In the genomic region with DNA sequence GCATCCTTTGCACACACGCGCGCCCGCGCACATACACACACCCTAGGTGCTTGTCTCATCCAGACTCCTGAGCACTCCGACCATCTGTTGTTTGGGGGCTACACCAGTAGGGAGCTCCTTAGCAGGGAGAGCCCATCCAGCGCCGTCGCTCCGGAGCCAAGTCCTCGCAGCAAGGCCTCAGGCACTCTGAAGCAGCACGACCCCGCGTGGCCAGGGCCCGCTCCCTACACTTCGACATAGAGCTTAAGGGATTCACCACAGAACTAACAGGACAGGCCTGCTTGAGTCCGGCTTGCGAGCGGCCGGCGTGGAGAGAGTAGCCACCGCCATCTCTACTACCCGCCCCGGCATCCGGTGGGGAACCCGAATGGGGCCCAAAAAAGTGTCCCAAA, we compare ENCODE assay signal across 7 mouse cellular contexts. TPM values are rescaled to one million over a fixed set of nuclear protein-coding genes. Genes with fewer than 3 reads are reported as not detected.
DNase-seq lines count a peak whose midpoint lies in the region; ATAC-seq lines count a peak whose summit lies in the region.

No protein-coding gene starts in this region.

- peak overlapping the region; percentile 87 for H3K9ac ChIP-seq in intestine, embryonic 14.5 days (ENCODE audit: low read length)

- peaks cover 29% of the 10 kb centered on the region for H3K4me1 ChIP-seq in intestine, embryonic 14.5 days (replicated peaks; ENCODE audit: control insufficient read depth, insufficient read depth, low read length)
- H3K4me1 ChIP-seq in megakaryocyte, embryonic 14.5 days = peaks cover 57% of the 10 kb centered on the region

- H3K27me3 ChIP-seq in intestine, embryonic 14.5 days (replicated peaks; ENCODE audit: control insufficient read depth, insufficient read depth, low read length) = no peaks in the 10 kb centered on the region
- H3K27me3 ChIP-seq in megakaryocyte, embryonic 14.5 days (replicated peaks) = no peaks in the 10 kb centered on the region

- peak overlapping the region; percentile 87 for H3K27ac ChIP-seq in intestine, embryonic 14.5 days (ENCODE audit: low read depth)

- H3K4me2 ChIP-seq in intestine, embryonic 14.5 days (ENCODE audit: low read length) = peak overlapping the region; percentile 81

- DNase-seq in adipocyte (ENCODE audit: low spot score) = peak; percentile 61
- peak; percentile 41 for DNase-seq in gastrocnemius, adult 18-20 months (ENCODE audit: low spot score)
- DNase-seq in intestine, embryonic 14.5 days (ENCODE audit: low spot score) = peak; percentile 85
- DNase-seq in left cerebral cortex, postnatal 14 days (ENCODE audit: low spot score in 2 of 2) = peak; percentile 57
- DNase-seq in right cerebral cortex, postnatal 25 days = peak; percentile 61

- H3K36me3 ChIP-seq in intestine, embryonic 14.5 days (ENCODE audit: control insufficient read depth, insufficient read depth, low read length) = peaks cover 21% of the 10 kb centered on the region
- H3K36me3 ChIP-seq in megakaryocyte, embryonic 14.5 days (replicated peaks; ENCODE audit: low read length) = peaks cover 38% of the 10 kb centered on the region

- H3K9me3 ChIP-seq in intestine, embryonic 14.5 days (ENCODE audit: control insufficient read depth, low read length) = no peaks in the 10 kb centered on the region
- H3K9me3 ChIP-seq in megakaryocyte, embryonic 14.5 days = no peaks in the 10 kb centered on the region

- intact Hi-C loops in left cerebral cortex, postnatal 14 days (cut with DNase I) = no loop called here

- H3K4me3 ChIP-seq in intestine, embryonic 14.5 days (ENCODE audit: low read depth, low read length) = peak overlapping the region; percentile 86
- peak overlapping the region; percentile 95 for H3K4me3 ChIP-seq in megakaryocyte, embryonic 14.5 days (replicated peaks)

- ATAC-seq in common myeloid progenitor, adult 5-6 weeks (replicated peaks; ENCODE audit: low read depth, poor library complexity, severe bottlenecking) = peak; percentile 26
- peak; percentile 11 for ATAC-seq in intestine, embryonic 14.5 days (replicated peaks; ENCODE audit: low FRiP score, low TSS enrichment, low read depth)

- under 1% methylated on average over 26 of the region's 26 CpGs for WGBS in intestine, embryonic 14.5 days

RNA-seq across cellular contexts. Expression of a gene that starts 0.7 kb away (rescaled TPM):
- 85.6 and 95.4 TPM in 2 replicates for total RNA-seq in common myeloid progenitor, adult 5-6 weeks (2017)
- 10 to 100 TPM in 1 of 2 experiments, 1 to 10 TPM in 1; 9.5 to 12.2 TPM for total RNA-seq in gastrocnemius, adult 18-20 months (2021)
- polyA plus RNA-seq in intestine, embryonic 14.5 days (2014; fragmentation: Nextera tagmentation; extraction: Ambion mirVana) = 164 and 177 TPM in 2 replicates
- 100 to 1,000 TPM; 116 to 121 TPM for total RNA-seq in left cerebral cortex, postnatal 14 days (2021)
- polyA plus RNA-seq in megakaryocyte, embryonic 14.5 days (2012; ENCODE audit: insufficient read depth, low replicate concordance) = 7.2 and 21.1 TPM in 2 replicates

RNA-seq across cellular contexts. Expression of a gene that starts 18.3 kb away (rescaled TPM):
- total RNA-seq in common myeloid progenitor, adult 5-6 weeks (2017) = 0.05 TPM in 1 of 2 replicates, not detected in the other
- total RNA-seq in gastrocnemius, adult 18-20 months (2021) = under 1 TPM; 0.33 to 0.48 TPM
- 0.46 and 0.69 TPM in 2 replicates for polyA plus RNA-seq in intestine, embryonic 14.5 days (2014; fragmentation: Nextera tagmentation; extraction: Ambion mirVana)
- under 1 TPM; 0.40 to 0.51 TPM for total RNA-seq in left cerebral cortex, postnatal 14 days (2021)
- 0.29 TPM in 1 of 2 replicates, not detected in the other for polyA plus RNA-seq in megakaryocyte, embryonic 14.5 days (2012; ENCODE audit: insufficient read depth, low replicate concordance)

RNA-seq across cellular contexts. Expression of a gene that starts 47.6 kb away (rescaled TPM):
- total RNA-seq in common myeloid progenitor, adult 5-6 weeks (2017) = 34.8 and 36.4 TPM in 2 replicates
- 1 to 10 TPM; 3.8 to 5.0 TPM for total RNA-seq in gastrocnemius, adult 18-20 months (2021)
- 34.7 and 39.2 TPM in 2 replicates for polyA plus RNA-seq in intestine, embryonic 14.5 days (2014; fragmentation: Nextera tagmentation; extraction: Ambion mirVana)
- 100 to 1,000 TPM; 158 to 245 TPM for total RNA-seq in left cerebral cortex, postnatal 14 days (2021)
- 13.3 and 17.1 TPM in 2 replicates for polyA plus RNA-seq in megakaryocyte, embryonic 14.5 days (2012; ENCODE audit: insufficient read depth, low replicate concordance)

RNA-seq across cellular contexts. Expression of a gene that starts 54.5 kb away (rescaled TPM):
- 26.0 and 30.9 TPM in 2 replicates for total RNA-seq in common myeloid progenitor, adult 5-6 weeks (2017)
- 1 to 10 TPM; 2.7 to 4.2 TPM for total RNA-seq in gastrocnemius, adult 18-20 months (2021)
- polyA plus RNA-seq in intestine, embryonic 14.5 days (2014; fragmentation: Nextera tagmentation; extraction: Ambion mirVana) = 8.3 and 9.6 TPM in 2 replicates
- total RNA-seq in left cerebral cortex, postnatal 14 days (2021) = 10 to 100 TPM; 81.8 to 82.1 TPM
- polyA plus RNA-seq in megakaryocyte, embryonic 14.5 days (2012; ENCODE audit: insufficient read depth, low replicate concordance) = 1.6 TPM in 1 of 2 replicates, not detected in the other

Comparison
In these comparisons a context has a peak if more than half of its experiments do, and no peak if none do; other contexts are left out.
1. Peak in every context shown above with its lines: DNase-seq, ATAC-seq, H3K4me3 ChIP-seq and H3K27ac ChIP-seq.